Mouse (Mus musculus) right cerebral cortex, adult 18-20 months (tissue): Measurements from ENCODE around the gene Uggt1.

Experiments used
- DNase-seq: peaks from one replicate; pipeline ENCODE4 v3.0.0; 2022; ENCODE audit warnings: mixed read lengths

Uggt1 gene

GRCm38 (mm10) chr1:36162687-36163086 is 81.8 kb downstream of the Uggt1 start:
- no peak for DNase-seq

- DNase-seq, result no peak
Observed at GRCm38 (mm10) chr1:36161208-36161607, 83.3 kb downstream of the Uggt1 start.

GRCm38 (mm10) chr1:36160246-36160645 is 84.3 kb downstream of the Uggt1 start:
- DNase-seq, result peak; percentile 18

- no peak for DNase-seq
Observed at GRCm38 (mm10) chr1:36149411-36149810, 95.1 kb downstream of the Uggt1 start.

- DNase-seq, result no peak
Observed at GRCm38 (mm10) chr1:36148809-36149208, 95.7 kb downstream of the Uggt1 start.

GRCm38 (mm10) chr1:36145050-36145449 is 99.5 kb downstream of the Uggt1 start:
- DNase-seq, result peak; percentile 52

GRCm38 (mm10) chr1:36140311-36140710 is 104.2 kb downstream of the Uggt1 start:
- DNase-seq, result no peak

GRCm38 (mm10) chr1:36134584-36134983 is 109.9 kb downstream of the Uggt1 start:
- peak; percentile 61 for DNase-seq

- no peak for DNase-seq
Observed at GRCm38 (mm10) chr1:36133647-36134046, 110.9 kb downstream of the Uggt1 start.

GRCm38 (mm10) chr1:36133041-36133440 is 111.5 kb downstream of the Uggt1 start:
- no peak for DNase-seq

- no peak for DNase-seq
Observed at GRCm38 (mm10) chr1:36132211-36132610, 112.3 kb downstream of the Uggt1 start.

- DNase-seq, result no peak
Observed at GRCm38 (mm10) chr1:36131766-36132165, 112.8 kb downstream of the Uggt1 start.

- DNase-seq, result no peak
Observed at GRCm38 (mm10) chr1:36131154-36131553, 113.4 kb downstream of the Uggt1 start.

- DNase-seq, result no peak
Observed at GRCm38 (mm10) chr1:36130307-36131035, 114.0 kb downstream of the Uggt1 start.

GRCm38 (mm10) chr1:36129881-36130280 is 114.6 kb downstream of the Uggt1 start:
- DNase-seq, result no peak

- no peak for DNase-seq
Observed at GRCm38 (mm10) chr1:36129126-36129525, 115.4 kb downstream of the Uggt1 start.

GRCm38 (mm10) chr1:36125076-36125475 is 119.4 kb downstream of the Uggt1 start:
- DNase-seq, result no peak

GRCm38 (mm10) chr1:36121172-36121571 is 123.3 kb downstream of the Uggt1 start:
- no peak for DNase-seq

GRCm38 (mm10) chr1:36119426-36119825 is 125.1 kb downstream of the Uggt1 start:
- DNase-seq, result no peak

GRCm38 (mm10) chr1:36118958-36119357 is 125.6 kb downstream of the Uggt1 start:
- DNase-seq, result no peak

- DNase-seq, result no peak
Observed at GRCm38 (mm10) chr1:36118061-36118685, 126.3 kb downstream of the Uggt1 start.

- DNase-seq, result no peak
Observed at GRCm38 (mm10) chr1:36116488-36116887, 128.0 kb downstream of the Uggt1 start.

- DNase-seq, result no peak
Observed at GRCm38 (mm10) chr1:36114844-36115243, 129.7 kb downstream of the Uggt1 start.

- no peak for DNase-seq
Observed at GRCm38 (mm10) chr1:36113670-36114069, 130.8 kb downstream of the Uggt1 start.

GRCm38 (mm10) chr1:36112665-36113064 is 131.9 kb downstream of the Uggt1 start:
- DNase-seq, result no peak
